Mouse (Mus musculus): Measurements from ENCODE around the gene Vps52. TPM values are rescaled to one million over a fixed set of nuclear protein-coding genes. Genes with fewer than 3 reads are reported as not detected.

Vps52 gene
- polyA plus RNA-seq, 1 experiment from 2014 or later = 66.4 TPM

DNA sequence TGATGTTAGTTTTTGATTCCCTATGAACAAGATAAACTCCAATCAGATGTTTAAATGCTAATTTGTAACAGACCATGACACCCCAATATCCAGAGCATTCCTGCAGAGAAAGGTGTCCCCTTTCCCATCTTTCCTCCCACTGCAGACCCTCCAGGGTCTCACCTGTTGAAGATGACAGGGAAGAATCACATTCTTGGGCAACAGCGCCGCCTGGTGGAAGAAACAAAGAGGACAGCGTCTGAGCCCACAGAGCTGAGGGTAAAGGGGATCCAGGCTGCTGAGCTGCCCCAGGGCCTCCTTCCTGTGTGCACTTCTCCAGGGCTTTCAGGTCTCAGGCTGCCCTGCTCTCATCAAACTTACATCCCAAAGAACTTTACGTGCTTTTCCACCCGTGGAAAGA lies 47.8 kb downstream of the Vps52 start:
- Histone ChIP-seq H3K4me2 (replicated peaks) (no peak overlapping the region), H3K4me3 (replicated peaks) (no peak overlapping the region), H3K4me1 (replicated peaks) (peaks cover 12% of the 10 kb centered on the region), H3K27me3 (peaks cover 39% of the 10 kb centered on the region), H3K9ac (replicated peaks) (no peak overlapping the region), H3K9me3 (no peaks in the 10 kb centered on the region), H3K36me3 (no peaks in the 10 kb centered on the region), H3K27ac (no peak overlapping the region)
- WGBS = 3% methylated on average over 5 of the region's 5 CpGs
- ATAC-seq = no peak

DNA sequence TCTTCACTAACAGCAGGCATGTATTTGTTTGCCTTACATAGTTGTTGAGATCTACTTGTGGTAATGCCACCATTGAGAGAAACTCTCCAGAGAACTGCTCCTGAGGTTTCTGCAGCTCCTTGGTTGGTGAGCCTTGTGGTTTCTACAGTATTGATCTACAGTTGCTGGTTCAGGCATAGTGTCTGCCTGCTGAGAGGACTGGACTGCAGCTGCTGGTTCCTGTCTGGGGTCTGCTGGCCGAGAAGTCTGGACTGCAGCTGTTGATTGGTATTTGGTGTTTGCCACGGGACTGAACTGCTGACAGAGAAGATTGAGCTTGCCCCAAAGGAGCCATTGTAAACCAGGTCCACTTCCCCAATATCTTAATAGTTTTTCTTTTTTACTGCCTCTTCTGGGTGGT lies 51.0 kb downstream of the Vps52 start:
- no peak for ATAC-seq
- Histone ChIP-seq H3K9ac (replicated peaks) (no peak overlapping the region), H3K4me1 (replicated peaks) (no peaks in the 10 kb centered on the region), H3K4me3 (replicated peaks) (no peak overlapping the region), H3K36me3 (no peaks in the 10 kb centered on the region), H3K27me3 (peaks cover 8% of the 10 kb centered on the region), H3K27ac (no peak overlapping the region), H3K9me3 (no peaks in the 10 kb centered on the region), H3K4me2 (replicated peaks) (no peak overlapping the region)
- 76% methylated on average over 2 of the region's 2 CpGs for WGBS

DNA sequence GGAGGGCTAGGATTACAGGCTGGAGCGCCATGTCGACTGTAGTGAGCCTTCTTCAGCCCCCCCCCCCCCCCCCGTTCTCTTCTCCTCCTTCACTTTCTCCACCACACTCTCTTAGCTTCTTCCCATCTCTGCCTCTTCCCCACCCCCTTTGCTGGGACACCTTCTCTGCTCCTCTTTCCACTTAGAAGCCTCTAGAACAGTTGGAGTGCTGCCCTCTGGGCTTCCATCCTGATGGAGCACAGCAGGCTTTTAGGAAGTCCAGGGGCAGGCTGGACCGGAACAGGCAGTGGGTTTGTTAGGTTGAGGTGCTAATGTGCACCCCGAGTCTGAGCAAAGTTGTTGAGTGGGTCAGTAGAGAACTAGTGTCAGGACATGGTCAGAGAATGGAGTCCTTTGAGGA lies 54.5 kb downstream of the Vps52 start:
- H3K4me3 ChIP-seq (replicated peaks) = no peak overlapping the region
- H3K27me3 ChIP-seq = no peaks in the 10 kb centered on the region
- H3K9me3 ChIP-seq = no peaks in the 10 kb centered on the region
- ATAC-seq = no peak
- H3K36me3 ChIP-seq = peaks cover 5% of the 10 kb centered on the region; the same call in 1 of the 2 replicates
- H3K4me1 ChIP-seq (replicated peaks) = no peaks in the 10 kb centered on the region
- no peak overlapping the region for H3K9ac ChIP-seq (replicated peaks)
- WGBS = 79% methylated on average over 5 of the region's 5 CpGs
- H3K27ac ChIP-seq = no peak overlapping the region
- H3K4me2 ChIP-seq (replicated peaks) = no peak overlapping the region

DNA sequence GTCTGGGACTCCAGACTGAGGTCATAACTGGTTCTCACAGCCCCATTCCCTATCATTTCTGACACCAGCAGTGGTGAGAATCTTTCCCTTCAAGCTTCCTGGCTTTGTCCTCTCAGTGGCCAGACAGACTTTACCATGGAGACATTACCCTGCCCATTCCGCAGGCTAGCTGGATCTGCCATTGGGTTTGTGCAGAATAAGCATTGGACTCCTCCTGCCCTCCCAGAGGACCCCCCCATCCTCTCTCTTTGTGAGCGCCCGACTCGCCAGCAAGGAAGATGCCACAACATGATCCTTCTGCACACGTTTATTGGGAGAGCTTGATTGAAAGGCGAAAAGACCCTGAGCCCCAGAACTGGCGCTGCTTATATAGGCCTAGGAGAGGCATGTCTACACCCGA lies 57.8 kb downstream of the Vps52 start:
- 0 out of 2 replicates have a peak, but pooled peaks cover 3% of the 10 kb centered on the region for H3K9me3 ChIP-seq
- H3K27ac ChIP-seq = no peak overlapping the region
- H3K27me3 ChIP-seq = no peaks in the 10 kb centered on the region
- WGBS = 95% methylated on average over 8 of the region's 8 CpGs
- H3K4me1 ChIP-seq (replicated peaks) = no peaks in the 10 kb centered on the region
- H3K4me3 ChIP-seq (replicated peaks) = no peak overlapping the region
- H3K9ac ChIP-seq (replicated peaks) = no peak overlapping the region
- no peak for ATAC-seq
- H3K4me2 ChIP-seq (replicated peaks) = no peak overlapping the region
- peaks cover 13% of the 10 kb centered on the region for H3K36me3 ChIP-seq

Other genes with a start within 250 kb of the Vps52 start
- gene March2, start 237.1 kb upstream of the Vps52 start, polyA plus RNA-seq (2015; fragmentation: Nextera tagmentation; extraction: Ambion mirVana) = 54.4 and 55.8 TPM in 2 replicates
- 534 and 547 TPM in 2 replicates for gene Rab11b, start 195.3 kb upstream of the Vps52 start, polyA plus RNA-seq (2015; fragmentation: Nextera tagmentation; extraction: Ambion mirVana)
- 14.3 and 17.1 TPM in 2 replicates for gene Angptl4, start 174.0 kb upstream of the Vps52 start, polyA plus RNA-seq (2015; fragmentation: Nextera tagmentation; extraction: Ambion mirVana)
- 28.6 and 36.2 TPM in 2 replicates for gene Kank3, start 145.3 kb upstream of the Vps52 start, polyA plus RNA-seq (2015; fragmentation: Nextera tagmentation; extraction: Ambion mirVana)
- gene Rps28, start 131.2 kb upstream of the Vps52 start, polyA plus RNA-seq (2015; fragmentation: Nextera tagmentation; extraction: Ambion mirVana) = 704 and 707 TPM in 2 replicates
- 482 and 516 TPM in 2 replicates for gene Ndufa7, start 131.2 kb upstream of the Vps52 start, polyA plus RNA-seq (2015; fragmentation: Nextera tagmentation; extraction: Ambion mirVana)
- gene Cd320, start 112.7 kb upstream of the Vps52 start, polyA plus RNA-seq (2015; fragmentation: Nextera tagmentation; extraction: Ambion mirVana) = 64.0 and 66.9 TPM in 2 replicates
- gene Gm7029, start 82.0 kb upstream of the Vps52 start, polyA plus RNA-seq (2015; fragmentation: Nextera tagmentation; extraction: Ambion mirVana) = not detected in 2 replicates
- gene Kifc1, start 65.2 kb upstream of the Vps52 start, polyA plus RNA-seq (2015; fragmentation: Nextera tagmentation; extraction: Ambion mirVana) = 2.9 and 3.0 TPM in 2 replicates
- gene Platr17, start 50.7 kb upstream of the Vps52 start, polyA plus RNA-seq (2015; fragmentation: Nextera tagmentation; extraction: Ambion mirVana) = 0.40 and 0.52 TPM in 2 replicates
- gene Daxx, start 46.4 kb upstream of the Vps52 start, polyA plus RNA-seq (2015; fragmentation: Nextera tagmentation; extraction: Ambion mirVana) = 56.5 and 57.2 TPM in 2 replicates
- 18.1 and 19.6 TPM in 2 replicates for gene Tapbp, start 39.9 kb upstream of the Vps52 start, polyA plus RNA-seq (2015; fragmentation: Nextera tagmentation; extraction: Ambion mirVana)
- gene Zbtb22, start 39.9 kb upstream of the Vps52 start, polyA plus RNA-seq (2015; fragmentation: Nextera tagmentation; extraction: Ambion mirVana) = 20.3 TPM in 2 replicates
- 49.8 and 56.9 TPM in 2 replicates for gene Rgl2, start 26.3 kb upstream of the Vps52 start, polyA plus RNA-seq (2015; fragmentation: Nextera tagmentation; extraction: Ambion mirVana)
- gene Pfdn6, start 15.5 kb upstream of the Vps52 start, polyA plus RNA-seq (2015; fragmentation: Nextera tagmentation; extraction: Ambion mirVana) = 193 and 195 TPM in 2 replicates
- 24.4 and 25.7 TPM in 2 replicates for gene Wdr46, start 15.2 kb upstream of the Vps52 start, polyA plus RNA-seq (2015; fragmentation: Nextera tagmentation; extraction: Ambion mirVana)
- gene B3galt4, start 4.3 kb upstream of the Vps52 start, polyA plus RNA-seq (2015; fragmentation: Nextera tagmentation; extraction: Ambion mirVana) = 12.4 and 13.6 TPM in 2 replicates
- 918 and 949 TPM in 2 replicates for gene Rps18, start 189 bp downstream of the Vps52 start, polyA plus RNA-seq (2015; fragmentation: Nextera tagmentation; extraction: Ambion mirVana)
- gene H2-K1, start 44.5 kb downstream of the Vps52 start, polyA plus RNA-seq (2015; fragmentation: Nextera tagmentation; extraction: Ambion mirVana) = 13.5 and 16.0 TPM in 2 replicates
- gene Ring1, start 68.9 kb downstream of the Vps52 start, polyA plus RNA-seq (2015; fragmentation: Nextera tagmentation; extraction: Ambion mirVana) = 20.1 and 24.3 TPM in 2 replicates
- gene H2-Ke6, start 72.2 kb downstream of the Vps52 start, polyA plus RNA-seq (2015; fragmentation: Nextera tagmentation; extraction: Ambion mirVana) = 80.5 and 91.7 TPM in 2 replicates
- gene Slc39a7, start 75.9 kb downstream of the Vps52 start, polyA plus RNA-seq (2015; fragmentation: Nextera tagmentation; extraction: Ambion mirVana) = 176 and 180 TPM in 2 replicates
- gene Rxrb, start 76.0 kb downstream of the Vps52 start, polyA plus RNA-seq (2015; fragmentation: Nextera tagmentation; extraction: Ambion mirVana) = 57.9 and 62.7 TPM in 2 replicates
- gene Col11a2, start 83.6 kb downstream of the Vps52 start, polyA plus RNA-seq (2015; fragmentation: Nextera tagmentation; extraction: Ambion mirVana) = 2.1 and 2.5 TPM in 2 replicates
- gene H2-Oa, start 136.5 kb downstream of the Vps52 start, polyA plus RNA-seq (2015; fragmentation: Nextera tagmentation; extraction: Ambion mirVana) = not detected in 2 replicates
- 13.1 and 15.3 TPM in 2 replicates for gene H2-DMa, start 163.7 kb downstream of the Vps52 start, polyA plus RNA-seq (2015; fragmentation: Nextera tagmentation; extraction: Ambion mirVana)
- gene Brd2, start 166.8 kb downstream of the Vps52 start, polyA plus RNA-seq (2015; fragmentation: Nextera tagmentation; extraction: Ambion mirVana) = 128 and 147 TPM in 2 replicates
- 0.14 and 0.32 TPM in 2 replicates for gene H2-DMb2, start 187.5 kb downstream of the Vps52 start, polyA plus RNA-seq (2015; fragmentation: Nextera tagmentation; extraction: Ambion mirVana)
- 0.43 TPM in 1 of 2 replicates, not detected in the other for gene H2-DMb1, start 197.3 kb downstream of the Vps52 start, polyA plus RNA-seq (2015; fragmentation: Nextera tagmentation; extraction: Ambion mirVana)
- gene Tap1, start 231.7 kb downstream of the Vps52 start, polyA plus RNA-seq (2015; fragmentation: Nextera tagmentation; extraction: Ambion mirVana) = 0.46 and 0.57 TPM in 2 replicates
- gene Psmb9, start 232.0 kb downstream of the Vps52 start, polyA plus RNA-seq (2015; fragmentation: Nextera tagmentation; extraction: Ambion mirVana) = 0.73 and 1.5 TPM in 2 replicates
- 1.5 and 2.4 TPM in 2 replicates for gene Psmb8, start 241.9 kb downstream of the Vps52 start, polyA plus RNA-seq (2015; fragmentation: Nextera tagmentation; extraction: Ambion mirVana)
- gene Tap2, start 247.7 kb downstream of the Vps52 start, polyA plus RNA-seq (2015; fragmentation: Nextera tagmentation; extraction: Ambion mirVana) = 0.50 and 0.55 TPM in 2 replicates